Mouse (Mus musculus) ES-E14 (cell line): ENCODE data around the gene Fgd5. TPM values are rescaled to one million over a fixed set of nuclear protein-coding genes. Genes with fewer than 3 reads are reported as not detected.

Source experiments
- DNase-seq: peaks from one replicate; pipeline ENCODE4 v3.0.0-alpha.2; 2013; ENCODE audit warnings: low read depth, low spot score
- H3K27ac ChIP-seq: 2 replicates; pipeline ENCODE4 v1.5.1; 2012; ENCODE audit warnings: low read depth, mild to moderate bottlenecking, low read length, moderate library complexity, mixed read lengths; ENCODE audit not compliant: poor library complexity, insufficient read depth, severe bottlenecking
- H3K36me3 ChIP-seq: 2 replicates; pipeline ENCODE4 v1.6.1; 2012; ENCODE audit warnings: mild to moderate bottlenecking, low read length, moderate library complexity, mixed read lengths; ENCODE audit not compliant: control insufficient read depth, poor library complexity, insufficient read depth, severe bottlenecking
- H3K4me1 ChIP-seq, 2 experiments: fragments of 150-350 bp in 1 of 2; sonication (generic) in 1 of 2; 2 replicates each; pipeline ENCODE4 v1.6.1; 2012; ENCODE audit warnings: low read length in 2 of 2, mild to moderate bottlenecking in 1 of 2, mixed read lengths in 1 of 2; ENCODE audit not compliant: control insufficient read depth in 2 of 2, insufficient read depth in 2 of 2, poor library complexity in 1 of 2
- H3K4me3 ChIP-seq, 2 experiments: fragments of 150-350 bp in 1 of 2; sonication (generic) in 1 of 2; 2 replicates each; pipeline ENCODE4 v1.5.1; 2012; ENCODE audit warnings: low read length in 2 of 2, low read depth in 1 of 2, mild to moderate bottlenecking in 1 of 2, mixed read lengths in 1 of 2; ENCODE audit not compliant: insufficient read depth in 1 of 2, poor library complexity in 1 of 2, severe bottlenecking in 1 of 2
- H3K9ac ChIP-seq: 2 replicates; pipeline ENCODE4 v1.6.1; 2012; ENCODE audit warnings: low read depth, mild to moderate bottlenecking, low read length, mixed read lengths; ENCODE audit not compliant: poor library complexity, insufficient read depth, severe bottlenecking
- H3K9me3 ChIP-seq: fragments of 150-350 bp; sonication (generic); 2 replicates; pipeline ENCODE4 v1.6.1; 2012; ENCODE audit warnings: low read depth, mild to moderate bottlenecking, low read length; ENCODE audit not compliant: control insufficient read depth, insufficient read depth
- CHD2 ChIP-seq: IDR thresholded peaks from 2 replicates; pipeline ENCODE4 v1.6.1; 2014; ENCODE audit warnings: mild to moderate bottlenecking, low read depth, low read length, inconsistent platforms
- HCFC1 ChIP-seq: IDR thresholded peaks from 2 replicates; pipeline ENCODE4 v1.6.1; 2012; ENCODE audit warnings: low read length, inconsistent platforms, borderline replicate concordance; ENCODE audit not compliant: insufficient read depth
- MAFK ChIP-seq: IDR thresholded peaks from 2 replicates; pipeline ENCODE4 v1.6.1; 2014; ENCODE audit warnings: mild to moderate bottlenecking, low read depth, low read length, inconsistent platforms; ENCODE audit not compliant: insufficient read depth
- ZC3H11A ChIP-seq: IDR thresholded peaks from 2 replicates; pipeline ENCODE4 v1.6.1; 2012; ENCODE audit warnings: low read depth, mild to moderate bottlenecking, inconsistent platforms, low read length, borderline replicate concordance
- ZNF384 ChIP-seq: IDR thresholded peaks from 2 replicates; pipeline ENCODE4 v1.6.1; 2012; ENCODE audit warnings: low read depth, low read length, inconsistent platforms
- in situ Hi-C, 2 experiments: fragments of 600-800 bp; cut with MboI; formaldehyde crosslinking; loops; one replicate each; pipeline ENCODE4 v1.15.1; 2025; ENCODE audit warnings: low sequenced_read_pairs in 2 of 2, inconsistent platforms in 1 of 2; ENCODE audit not compliant: unreplicated experiment in 2 of 2
- total RNA-seq: library from RNA; depleted of rRNA; stranded (reverse); fragments of 300-350 nt; gene quantifications from 2 replicates; pipeline ENCODE4 v1.2.3, GENCODE M21; 2012

The Fgd5 gene
- total RNA-seq, 1 experiment = 2.5 TPM

DNA sequence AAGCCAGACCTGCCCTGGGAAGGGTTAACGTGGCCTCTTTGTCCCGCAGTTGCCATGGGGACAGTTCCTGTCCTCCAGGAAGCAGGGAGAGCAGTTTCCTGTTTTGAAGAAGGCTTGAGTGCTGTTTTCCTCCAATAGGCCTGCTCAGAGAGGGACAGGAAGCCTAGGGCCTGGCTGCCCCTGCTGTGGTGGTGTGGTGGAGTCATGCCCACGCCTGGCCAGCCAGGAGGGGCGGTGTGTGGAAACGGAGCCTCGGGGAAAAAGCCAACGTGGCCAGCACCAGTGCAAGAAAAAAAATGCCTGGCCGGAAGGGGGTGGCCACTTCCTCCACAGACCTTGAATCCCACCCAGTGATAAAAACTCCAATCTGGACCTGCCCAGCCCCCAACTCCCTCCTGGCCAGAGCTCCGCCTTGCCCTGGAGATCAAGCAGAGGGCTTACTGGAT, 6.5 kb upstream of the Fgd5 start:
- DNase-seq = no peak
- no peak overlapping the region for H3K9ac ChIP-seq
- in situ Hi-C loops = no loop called here
- H3K27ac ChIP-seq = no peak overlapping the region
- TF ChIP-seq MAFK = no peak
- TF ChIP-seq ZNF384 = no peak
- H3K36me3 ChIP-seq = no peaks in the 10 kb centered on the region
- no peaks in the 10 kb centered on the region for H3K9me3 ChIP-seq
- H3K4me1 ChIP-seq = peaks cover 0 to 15% of the 10 kb centered on the region in 2 experiments; a peak in 1 of 4 replicates
- no peak overlapping the region for H3K4me3 ChIP-seq

DNA sequence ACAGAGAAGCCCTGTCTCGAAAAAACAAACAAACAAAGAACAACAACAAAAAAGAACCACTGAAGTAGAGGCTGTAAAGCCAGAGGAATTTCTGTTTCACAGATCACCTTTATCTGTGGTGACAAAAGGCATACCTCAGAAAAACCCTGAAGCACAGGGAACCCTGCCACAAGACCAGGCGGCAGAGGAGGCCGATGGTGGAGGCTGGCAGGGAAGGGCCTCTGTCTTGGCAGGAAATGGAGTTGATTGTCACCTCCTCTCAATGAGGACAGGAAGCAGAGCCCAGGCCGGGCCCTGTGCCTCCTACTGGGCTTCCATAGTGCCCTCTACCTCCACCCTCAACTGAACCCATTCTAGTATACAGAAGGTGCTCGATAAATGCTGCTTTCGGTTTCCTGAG, 4.7 kb upstream of the Fgd5 start:
- Histone ChIP-seq H3K9me3 (no peaks in the 10 kb centered on the region), H3K27ac (no peak overlapping the region), H3K4me3 (no peak overlapping the region), H3K36me3 (no peaks in the 10 kb centered on the region), H3K4me1 (peaks cover 0 to 22% of the 10 kb centered on the region in 2 experiments; a peak in 2 of 4 replicates), H3K9ac (no peak overlapping the region)
- in situ Hi-C loops = no loop called here
- no peak for TF ChIP-seq MAFK
- TF ChIP-seq ZNF384 = no peak
- no peak for TF ChIP-seq ZC3H11A
- TF ChIP-seq CHD2 = no peak
- no peak for TF ChIP-seq HCFC1
- no peak for DNase-seq

DNA sequence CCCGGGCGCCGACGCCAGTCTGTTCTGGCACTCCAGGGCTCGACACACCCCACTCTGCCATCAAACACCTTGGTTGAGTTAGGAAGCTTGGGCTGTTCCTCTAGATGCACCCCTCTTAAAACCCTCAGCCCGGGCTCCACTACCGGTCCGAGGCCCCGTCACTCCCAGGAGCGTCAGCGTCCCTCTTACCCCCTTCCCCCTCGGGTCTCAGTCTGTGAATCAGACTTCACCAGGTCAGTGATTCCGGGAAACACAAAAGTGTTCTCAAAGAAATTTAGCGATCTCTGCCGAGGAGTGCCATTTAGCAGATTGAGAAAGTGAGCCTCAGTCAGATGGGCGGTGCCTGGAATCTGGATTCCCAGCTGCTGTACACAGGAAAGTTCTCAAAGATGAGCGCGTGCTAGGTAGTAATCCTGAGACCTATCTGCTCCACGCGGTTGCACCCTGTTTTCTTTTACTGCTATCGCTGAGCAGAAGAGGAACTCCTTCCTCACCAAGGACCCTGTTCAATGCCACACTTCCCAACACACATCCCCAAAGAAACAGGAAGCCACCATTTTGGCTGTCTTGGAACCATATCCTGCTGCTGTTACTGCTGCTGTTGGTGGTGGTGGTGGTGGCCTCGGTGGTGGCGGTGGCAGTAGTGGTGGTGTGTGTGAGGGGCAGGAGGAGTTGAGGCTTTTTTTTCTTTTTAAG, 771 bp downstream of the Fgd5 start:
- in situ Hi-C loops = no loop called here
- no peaks in the 10 kb centered on the region for H3K9me3 ChIP-seq
- peak overlapping the region; percentile 75 for H3K9ac ChIP-seq
- TF ChIP-seq CHD2 (no peak), ZNF384 (no peak), HCFC1 (no peak)
- peaks cover 2 to 16% of the 10 kb centered on the region in 2 experiments; a peak in 3 of 4 replicates for H3K4me1 ChIP-seq
- peak; percentile 13 for DNase-seq
- no peak overlapping the region for H3K27ac ChIP-seq
- H3K4me3 ChIP-seq = peak overlapping the region; percentile 82 to 92
- H3K36me3 ChIP-seq = no peaks in the 10 kb centered on the region

DNA sequence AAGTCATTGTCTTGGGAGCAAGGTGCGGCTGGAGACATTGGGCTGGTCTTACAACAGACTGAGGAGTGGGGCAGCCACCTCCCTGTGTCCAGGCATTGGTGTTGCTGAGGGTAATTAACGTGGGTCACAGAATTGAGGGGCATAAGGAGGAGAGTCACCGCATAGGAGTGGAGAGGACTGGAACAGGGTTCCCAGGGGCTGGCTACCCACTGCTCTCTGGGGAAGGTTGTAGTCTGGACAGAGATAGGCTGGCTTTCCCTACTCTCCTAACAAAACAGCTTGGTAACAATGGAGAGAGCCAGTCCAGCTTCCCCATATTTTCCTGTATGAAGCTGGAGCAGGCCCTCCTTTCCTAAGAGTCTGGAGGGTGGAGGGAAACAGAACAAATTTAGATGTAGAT, 1.3 kb downstream of the Fgd5 start:
- Histone ChIP-seq H3K27ac (no peak overlapping the region), H3K9ac (no peak overlapping the region), H3K36me3 (no peaks in the 10 kb centered on the region), H3K4me3 (peak overlapping the region; percentile 82 to 92; a peak in 2 of 4 replicates), H3K4me1 (peaks cover 2 to 16% of the 10 kb centered on the region in 2 experiments; a peak in 3 of 4 replicates), H3K9me3 (no peaks in the 10 kb centered on the region)
- in situ Hi-C loops = no loop called here
- TF ChIP-seq CHD2 (no peak), ZNF384 (no peak), MAFK (no peak), ZC3H11A (no peak), HCFC1 (no peak)
- DNase-seq = no peak

DNA sequence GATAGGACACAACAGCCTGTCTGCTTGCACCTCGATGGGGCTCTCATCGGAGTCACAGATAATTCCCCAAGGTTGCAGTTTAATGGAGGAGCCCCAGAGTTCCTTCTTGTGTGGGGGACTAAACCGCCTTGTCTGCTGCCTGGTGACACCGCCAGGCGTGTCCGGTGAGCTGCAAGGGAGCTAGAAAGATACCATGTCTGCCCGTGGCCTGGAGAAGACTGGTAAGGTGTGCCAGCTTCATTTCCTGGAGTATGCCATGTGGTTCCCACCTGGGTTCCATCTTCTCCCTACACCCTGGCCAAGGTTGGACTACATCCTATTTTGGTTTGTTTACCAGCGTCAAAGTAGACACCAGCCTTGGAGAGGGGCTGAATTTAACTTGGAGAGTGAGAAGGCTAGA, 11.4 kb downstream of the Fgd5 start:
- Histone ChIP-seq H3K36me3 (peaks cover 4% of the 10 kb centered on the region; the same call in 1 of the 2 replicates), H3K9me3 (no peaks in the 10 kb centered on the region), H3K9ac (no peak overlapping the region), H3K27ac (no peak overlapping the region), H3K4me1 (no peaks in the 10 kb centered on the region), H3K4me3 (no peak overlapping the region)
- no peak for TF ChIP-seq ZC3H11A
- TF ChIP-seq MAFK = no peak
- no peak for TF ChIP-seq HCFC1
- TF ChIP-seq ZNF384 = no peak
- no peak for TF ChIP-seq CHD2
- in situ Hi-C loops = no loop called here
- DNase-seq = no peak
